Comparison of ENCODE assay signal across 23 mouse cellular contexts in the genomic region with DNA sequence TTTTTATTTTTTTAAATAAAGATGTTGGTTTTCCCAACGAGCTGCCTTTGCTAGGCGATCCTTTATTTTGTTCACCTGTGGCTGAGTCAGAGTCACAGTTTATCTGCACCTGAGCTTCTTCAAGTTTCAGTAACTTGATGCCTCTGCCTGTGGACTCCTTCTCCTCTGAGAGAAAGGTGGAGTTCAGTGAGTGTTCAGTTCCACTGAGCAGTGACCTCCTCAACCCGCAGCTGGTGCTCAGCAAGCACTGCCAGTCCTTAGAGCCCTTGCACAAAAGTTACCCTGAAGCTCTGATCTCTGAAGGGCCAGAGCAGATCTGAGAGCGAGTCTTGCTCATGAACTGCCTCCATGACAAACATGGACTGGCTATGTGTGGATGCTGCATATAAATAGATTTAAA.
"Had no signal": no experiment of that assay in that cellular context is flagged by ENCODE, and none has a peak within 500 bp of the region (broad histone marks: within the 10 kb centered on the region; RNA-seq: fewer than 3 reads in every experiment).

No protein-coding gene starts in this region.

- H3K36me3 ChIP-seq: limb, embryonic 10.5 days; limb, embryonic 13.5 days; liver, embryonic 12.5 days; liver, embryonic 15.5 days; lung, embryonic 15.5 days; midbrain, embryonic 10.5 days; midbrain, embryonic 13.5 days; neural tube, embryonic 13.5 days had no signal

- H3K9me3 ChIP-seq: limb, embryonic 10.5 days; limb, embryonic 13.5 days; liver, embryonic 12.5 days; liver, embryonic 15.5 days; lung, embryonic 15.5 days; midbrain, embryonic 10.5 days; midbrain, embryonic 13.5 days; neural tube, embryonic 13.5 days had no signal

- H3K27me3 ChIP-seq: liver, embryonic 12.5 days; liver, embryonic 15.5 days; megakaryocyte, embryonic 14.5 days; midbrain, embryonic 13.5 days; neural tube, embryonic 13.5 days had no signal

- H3K4me1 ChIP-seq: liver, embryonic 12.5 days; liver, embryonic 15.5 days; lung, embryonic 15.5 days; megakaryocyte, embryonic 14.5 days had no signal

- H3K9ac ChIP-seq: limb, embryonic 13.5 days; liver, embryonic 12.5 days; liver, embryonic 15.5 days; lung, embryonic 15.5 days; midbrain, embryonic 13.5 days; neural tube, embryonic 13.5 days had no signal

- DNase-seq: kidney, adult 18-20 months; kidney, postnatal 10 days; kidney, postnatal 4 days; layer of hippocampus, adult 9-11 months; liver; lung, adult 18-20 months; lung, postnatal 10 days; lung, postnatal 36 days; retina, postnatal 1 day; right cerebral cortex, postnatal 25 days; thymus, adult 18-20 months; thymus, postnatal 36 days had no signal

- H3K4me3 ChIP-seq: limb, embryonic 10.5 days; limb, embryonic 13.5 days; liver, embryonic 12.5 days; liver, embryonic 15.5 days; lung, embryonic 15.5 days; megakaryocyte, embryonic 14.5 days; midbrain, embryonic 10.5 days; midbrain, embryonic 13.5 days; myocyte; neural tube, embryonic 13.5 days had no signal

- ATAC-seq: liver, embryonic 12.5 days; midbrain, embryonic 13.5 days; midbrain, embryonic 16.5 days had no signal

- H3K27ac ChIP-seq: limb, embryonic 10.5 days; limb, embryonic 13.5 days; liver, embryonic 12.5 days; liver, embryonic 15.5 days; lung, embryonic 15.5 days; midbrain, embryonic 10.5 days; midbrain, embryonic 13.5 days; neural tube, embryonic 13.5 days had no signal

- H3K4me2 ChIP-seq: limb, embryonic 13.5 days; liver, embryonic 12.5 days; liver, embryonic 15.5 days; lung, embryonic 15.5 days; midbrain, embryonic 13.5 days; neural tube, embryonic 13.5 days had no signal
